11 mouse cellular contexts compared by ENCODE assay signal in genomic region chr7:137267441-137267840, GRCm38 (mm10). TPM values are rescaled to one million over a fixed set of nuclear protein-coding genes. Genes with fewer than 3 reads are reported as not detected.
A peak's percentile ranks its signal among the peaks of the same experiment; 100 is the strongest.
DNase-seq lines count a peak whose midpoint lies in the region; ATAC-seq lines count a peak whose summit lies in the region.
"Had no signal": no experiment of that assay in that cellular context is flagged by ENCODE, and none has a peak within 500 bp of the region (broad histone marks: within the 10 kb centered on the region; RNA-seq: fewer than 3 reads in every experiment).

No protein-coding gene starts in this region.

- H3K4me2 ChIP-seq in hindbrain, embryonic 16.5 days (ENCODE audit: low read length), result peak overlapping the region; percentile 8; the same call in 1 of the 2 replicates
- H3K4me2 ChIP-seq in neural tube, embryonic 15.5 days, result peak overlapping the region; percentile 56
- H3K4me2 ChIP-seq: liver, embryonic 13.5 days had no signal

- no peaks in the 10 kb centered on the region for H3K36me3 ChIP-seq in hindbrain, embryonic 16.5 days (ENCODE audit: control insufficient read depth, insufficient read depth, low read length)
- no peaks in the 10 kb centered on the region for H3K36me3 ChIP-seq in neural tube, embryonic 15.5 days
- H3K36me3 ChIP-seq: G1E; liver, embryonic 13.5 days had no signal

- no peaks in the 10 kb centered on the region for H3K27me3 ChIP-seq in hindbrain, embryonic 16.5 days (replicated peaks; ENCODE audit: control insufficient read depth, insufficient read depth, low read length)
- H3K27me3 ChIP-seq in neural tube, embryonic 15.5 days (replicated peaks), result no peaks in the 10 kb centered on the region

- no peaks in the 10 kb centered on the region for H3K9me3 ChIP-seq in hindbrain, embryonic 16.5 days (ENCODE audit: control insufficient read depth, low read length)
- no peaks in the 10 kb centered on the region for H3K9me3 ChIP-seq in neural tube, embryonic 15.5 days (replicated peaks)
- H3K9me3 ChIP-seq: liver, embryonic 13.5 days had no signal

- peak; percentile 31 for DNase-seq in lung, postnatal 10 days
- no peak for DNase-seq in lung, postnatal 36 days
- DNase-seq in heart, adult 9 months (ENCODE audit: low spot score in 2 of 2), result peak; percentile 37 to 46
- no peak for DNase-seq in kidney, adult 18-20 months
- no peak for DNase-seq in retina, embryonic 14.5 days (ENCODE audit: low spot score)
- DNase-seq: adrenal gland, postnatal 25 days; liver, embryonic 13.5 days had no signal

- ATAC-seq in hindbrain, embryonic 16.5 days, result peak; percentile 75
- ATAC-seq in neural tube, embryonic 15.5 days (ENCODE audit: low FRiP score), result no peak

- peak overlapping the region; percentile 66 for H3K27ac ChIP-seq in hindbrain, embryonic 16.5 days (ENCODE audit: low read depth, low read length)
- peak overlapping the region; percentile 75 for H3K27ac ChIP-seq in neural tube, embryonic 15.5 days (replicated peaks)
- H3K27ac ChIP-seq: kidney, postnatal 0 days; liver, embryonic 13.5 days had no signal

- no peak overlapping the region for H3K9ac ChIP-seq in hindbrain, embryonic 16.5 days (ENCODE audit: low read depth, low read length)
- H3K9ac ChIP-seq in neural tube, embryonic 15.5 days (replicated peaks), result peak overlapping the region; percentile 14; the same call in 1 of the 2 replicates
- H3K9ac ChIP-seq: liver, embryonic 13.5 days had no signal

- no peak overlapping the region for H3K4me3 ChIP-seq in hindbrain, embryonic 16.5 days (ENCODE audit: low read length)
- no peak overlapping the region for H3K4me3 ChIP-seq in neural tube, embryonic 15.5 days (replicated peaks)
- H3K4me3 ChIP-seq: liver, embryonic 13.5 days had no signal

- WGBS in hindbrain, embryonic 16.5 days, result 42% methylated on average over 9 of the region's 9 CpGs
- 49% methylated on average over 9 of the region's 9 CpGs for WGBS in neural tube, embryonic 15.5 days

- H3K4me1 ChIP-seq in hindbrain, embryonic 16.5 days (ENCODE audit: control insufficient read depth, insufficient read depth, low read depth, low read length), result peaks cover 47% of the 10 kb centered on the region
- peaks cover 87% of the 10 kb centered on the region for H3K4me1 ChIP-seq in neural tube, embryonic 15.5 days
- H3K4me1 ChIP-seq: liver, embryonic 13.5 days had no signal

RNA-seq across cellular contexts. Expression of gene Ebf3, which starts 46.8 kb away (rescaled TPM):
- 10.3 and 10.7 TPM in 2 replicates for polyA plus RNA-seq in hindbrain, embryonic 16.5 days (2015; fragmentation: Nextera tagmentation; extraction: Ambion mirVana)
- polyA plus RNA-seq in neural tube, embryonic 15.5 days (2015; fragmentation: Nextera tagmentation; extraction: Ambion mirVana), result 16.6 and 22.4 TPM in 2 replicates
- polyA plus RNA-seq: G1E had no signal

Comparison
In these comparisons a context has a peak if more than half of its experiments do, and no peak if none do; other contexts are left out.
1. DNase-seq: peak in lung, postnatal 10 days (single experiment) and heart, adult 9 months (2 of 2); none in lung, postnatal 36 days (single experiment), kidney, adult 18-20 months (single experiment) and retina, embryonic 14.5 days (single experiment).